Mouse (Mus musculus): ENCODE results near the gene Asap2.
A peak's percentile ranks its signal among the peaks of the same experiment; 100 is the strongest.

The Asap2 gene

DNA sequence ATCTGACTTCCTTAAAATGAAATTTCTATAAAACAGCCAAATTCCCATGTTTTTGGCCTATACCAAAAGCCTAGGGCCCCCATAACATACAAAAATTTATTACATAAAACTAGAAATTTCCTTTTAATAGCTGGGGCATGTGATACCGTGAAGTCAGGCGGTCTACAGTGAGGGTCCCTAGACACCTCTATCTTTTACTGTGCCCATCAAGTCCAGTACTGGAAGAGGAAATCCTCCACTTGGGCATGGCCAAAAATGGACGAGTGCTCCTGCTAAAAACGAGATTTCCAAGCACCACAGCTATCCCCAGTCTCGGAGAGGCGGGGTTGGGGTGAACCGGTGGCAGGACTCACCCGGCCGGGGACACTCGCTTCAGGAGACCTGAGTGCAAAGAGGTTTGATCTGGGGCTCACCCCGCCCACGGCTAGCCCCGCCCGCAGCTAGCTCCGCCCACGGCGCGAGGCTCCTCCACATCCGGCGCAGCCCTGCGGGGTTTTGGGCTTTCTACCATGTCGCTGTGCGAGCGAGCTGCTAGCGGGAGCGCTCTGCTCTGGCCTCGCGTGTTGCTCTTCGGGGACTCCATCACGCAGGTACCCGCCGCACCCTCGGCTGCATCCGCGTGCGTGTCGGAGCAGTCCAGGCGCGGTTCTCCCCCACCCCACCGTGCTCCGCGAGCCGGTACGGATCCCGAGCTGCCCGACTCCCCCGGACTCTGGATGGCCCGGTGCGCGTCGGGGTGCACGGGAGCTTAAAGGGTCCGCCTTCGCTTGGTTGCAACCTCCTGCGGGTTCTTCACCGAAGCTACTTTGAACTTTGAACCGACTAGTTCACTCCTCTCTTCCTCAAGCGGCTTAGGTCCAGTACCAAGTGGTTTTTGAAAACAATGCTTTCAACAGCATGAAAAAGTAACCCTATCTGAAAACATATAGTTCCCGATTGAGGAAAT, 325.9 kb downstream of the Asap2 start, which contains the start of gene Iah1:
Iah1 (plus strand) TSS at position 467 of the 946 bp plus-strand sequence.
- peak; percentile 85 for DNase-seq (ENCODE audit: low read depth, low spot score)

- no peak for DNase-seq (ENCODE audit: low read depth, low spot score)
These were observed 326.6 kb downstream of the Asap2 start for GRCm38 (mm10) chr12:21316869-21317265.

DNA sequence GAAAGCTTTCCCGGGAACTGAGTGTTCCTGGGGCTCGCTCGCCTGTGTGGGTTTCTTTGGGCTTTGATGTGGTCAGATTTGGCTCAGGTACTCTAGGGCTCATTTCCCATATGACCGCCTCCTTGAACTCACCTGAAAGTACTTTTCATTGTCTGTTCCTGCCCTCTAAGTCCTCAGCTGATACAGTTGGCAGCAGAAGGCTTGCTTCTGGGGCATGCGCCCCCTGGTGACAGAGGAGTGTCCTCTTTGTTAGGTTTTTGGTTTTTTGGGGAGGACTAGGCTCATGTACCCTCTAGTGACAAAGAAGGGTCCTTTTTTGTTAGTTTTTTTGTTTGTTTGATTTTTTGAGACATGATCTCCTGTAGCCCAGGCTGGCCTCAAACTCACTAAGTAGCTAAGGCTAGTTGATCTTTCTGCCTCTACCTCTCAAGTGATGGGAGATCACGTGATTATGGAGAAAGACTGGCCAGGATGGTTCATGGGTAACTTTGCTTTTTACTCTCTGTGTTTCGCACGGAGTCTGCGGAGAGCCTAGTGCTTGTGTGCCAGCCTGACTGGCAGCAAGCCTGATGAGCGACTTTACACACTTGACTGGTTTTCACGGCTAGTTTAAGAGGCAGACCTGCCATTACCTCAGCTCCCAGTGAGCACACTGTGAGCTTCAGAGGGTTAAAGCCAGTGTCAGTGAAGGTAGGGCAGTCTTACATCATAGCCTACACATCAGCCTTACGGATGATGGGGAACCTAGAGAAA, 328.1 kb downstream of the Asap2 start:
- DNase-seq (ENCODE audit: low read depth, low spot score), result peak; percentile 81

Measured in R1 (cell line).